Mouse (Mus musculus) retina, embryonic 14.5 days (tissue): ENCODE data around the gene Cmya5.
"Not testable (repeated sequence)": the region's sequence is repeated elsewhere in the genome, so short reads cannot be mapped to it uniquely, and the experiment has no call there.

ENCODE experiments used
- DNase-seq: peaks from one replicate; pipeline ENCODE4 v3.0.0-alpha.2; 2015; ENCODE audit warnings: low spot score

The Cmya5 gene

GRCm38 (mm10) chr13:93122321-93122720 lies 22.2 kb downstream of the Cmya5 start:
- DNase-seq = no peak

- no peak for DNase-seq
Measured at GRCm38 (mm10) chr13:93117241-93117640, 27.3 kb downstream of the Cmya5 start.

GRCm38 (mm10) chr13:93102340-93103090 lies 42.0 kb downstream of the Cmya5 start:
- DNase-seq = no peak

- no peak for DNase-seq
Measured at GRCm38 (mm10) chr13:93098596-93098995, 45.9 kb downstream of the Cmya5 start.

- no peak for DNase-seq
Measured at GRCm38 (mm10) chr13:93096643-93097042, 47.9 kb downstream of the Cmya5 start.

- no peak for DNase-seq
Measured at GRCm38 (mm10) chr13:93095097-93095791, 49.3 kb downstream of the Cmya5 start.

- DNase-seq = no peak
Measured at GRCm38 (mm10) chr13:93094204-93094935, 50.2 kb downstream of the Cmya5 start.

- no peak for DNase-seq
Measured at GRCm38 (mm10) chr13:93093697-93094096, 50.8 kb downstream of the Cmya5 start.

GRCm38 (mm10) chr13:93092916-93093429 lies 51.6 kb downstream of the Cmya5 start:
- no peak for DNase-seq

- DNase-seq = no peak
Measured at GRCm38 (mm10) chr13:93091866-93092455, 52.6 kb downstream of the Cmya5 start.

- DNase-seq = no peak
Measured at GRCm38 (mm10) chr13:93091176-93091575, 53.3 kb downstream of the Cmya5 start.

- peak; percentile 53 for DNase-seq
Measured at GRCm38 (mm10) chr13:93089481-93089880, 55.0 kb downstream of the Cmya5 start.

GRCm38 (mm10) chr13:93085711-93086110 lies 58.8 kb downstream of the Cmya5 start:
- no peak for DNase-seq

- DNase-seq = not testable (repeated sequence)
Measured at GRCm38 (mm10) chr13:93082324-93082723, 62.2 kb downstream of the Cmya5 start.

- no peak for DNase-seq
Measured at GRCm38 (mm10) chr13:93080859-93081258, 63.7 kb downstream of the Cmya5 start.

- no peak for DNase-seq
Measured at GRCm38 (mm10) chr13:93074147-93074641, 70.3 kb downstream of the Cmya5 start.

GRCm38 (mm10) chr13:93073595-93073994 lies 70.9 kb downstream of the Cmya5 start:
- no peak for DNase-seq

GRCm38 (mm10) chr13:93072871-93073411 lies 71.6 kb downstream of the Cmya5 start:
- no peak for DNase-seq

- DNase-seq = peak; percentile 65
Measured at GRCm38 (mm10) chr13:93070406-93070805, 74.1 kb downstream of the Cmya5 start.

GRCm38 (mm10) chr13:93069481-93069880 lies 75.0 kb downstream of the Cmya5 start:
- peak; percentile 55 for DNase-seq

GRCm38 (mm10) chr13:93068353-93068752 lies 76.2 kb downstream of the Cmya5 start:
- no peak for DNase-seq
